Mouse (Mus musculus) left cerebral cortex, adult 18-20 months (tissue): ENCODE data around the gene Mrpl21. TPM values are rescaled to one million over a fixed set of nuclear protein-coding genes. Genes with fewer than 3 reads are reported as not detected.
A peak's percentile ranks its signal among the peaks of the same experiment; 100 is the strongest.

Experiments used
- DNase-seq, 2 experiments: peaks; one replicate each; pipeline ENCODE4 v3.0.0; 2021 to 2022; ENCODE audit warnings: low spot score in 2 of 2, mixed read lengths in 1 of 2
- microRNA-seq, 2 experiments: library from miRNA; unstranded; fragments of <30 nt; microRNA quantifications; one replicate each; pipeline ENCODE4 v1.2.0; 2021
- total RNA-seq, 2 experiments: library from RNA; stranded (reverse); gene quantifications; 2 replicates each; pipeline ENCODE4 v1.2.3; 2021

The Mrpl21 gene
- total RNA-seq, 2 experiments from 2014 or later = 52.1 to 55.8 TPM

DNA sequence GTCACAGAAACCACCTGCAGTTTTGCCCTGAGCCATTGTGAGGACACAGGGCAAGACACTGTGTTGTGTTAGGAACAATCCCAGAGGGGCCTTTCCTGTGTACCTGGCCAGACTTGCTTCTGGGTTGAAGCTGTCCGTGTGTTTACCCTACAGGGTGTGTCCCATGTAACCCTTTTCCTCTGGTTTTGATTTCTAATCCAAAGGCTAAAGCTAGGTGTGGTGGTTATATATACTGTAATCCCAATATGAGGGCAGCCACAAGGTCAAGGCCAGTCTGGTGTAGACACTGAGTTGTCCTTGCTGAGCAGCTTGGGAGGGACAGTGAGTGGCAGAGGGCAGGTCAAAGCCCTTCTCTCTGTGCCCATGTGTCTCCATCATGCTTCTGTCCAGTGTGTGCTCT is 53.2 kb downstream of the Mrpl21 start:
- no peak for DNase-seq

GRCm38 (mm10) chr19:3336485-3337255 is 54.0 kb downstream of the Mrpl21 start:
- DNase-seq = no peak

DNA sequence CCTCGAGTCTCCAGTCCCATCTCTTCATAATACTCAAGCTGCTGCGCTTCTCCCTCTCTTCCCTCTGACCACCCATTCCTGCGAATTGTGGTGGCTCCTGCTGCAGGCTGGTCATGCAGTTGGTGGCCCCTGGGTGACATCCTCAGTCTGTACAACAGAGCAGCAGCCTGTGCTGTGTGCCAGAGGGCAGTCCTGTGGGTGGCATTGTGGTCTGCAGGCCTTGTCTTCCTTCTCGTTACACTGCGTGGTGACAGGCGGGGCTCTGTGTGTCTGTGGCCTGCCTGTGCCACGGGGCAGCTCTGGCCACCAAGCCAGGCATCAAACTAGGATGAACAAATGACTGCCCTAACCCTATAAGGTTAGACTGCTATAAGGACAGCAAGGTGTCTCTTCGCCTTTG is 56.5 kb downstream of the Mrpl21 start:
- no peak for DNase-seq

GRCm38 (mm10) chr19:3341021-3341420 is 58.3 kb downstream of the Mrpl21 start:
- peak; percentile 35 to 37 for DNase-seq

Small RNA genes within 50 kb of the gene (microRNA-seq; reads per million reads assigned to microRNA genes)
- 0.21 to 0.25 reads per million in 2 experiments for gene Mir6984

Other genes starting within 250 kb of the Mrpl21 start
- 1 to 10 TPM; 9.4 to 9.5 TPM for gene Ighmbp2, start 116 bp downstream of the Mrpl21 start, total RNA-seq
- gene Cpt1a, start 39.4 kb downstream of the Mrpl21 start, total RNA-seq = 10 to 100 TPM; 21.2 to 22.0 TPM
- gene Tesmin, start 106.0 kb downstream of the Mrpl21 start, total RNA-seq = under 1 TPM in 1 of 2 experiments, not detected in 1; 0.14 TPM
- not detected for gene Gal, start 131.6 kb downstream of the Mrpl21 start, total RNA-seq